Mouse (Mus musculus): ENCODE measurements around the gene Btg2.
A peak's percentile ranks its signal among the peaks of the same experiment; 100 is the strongest.

The Btg2 gene

DNA sequence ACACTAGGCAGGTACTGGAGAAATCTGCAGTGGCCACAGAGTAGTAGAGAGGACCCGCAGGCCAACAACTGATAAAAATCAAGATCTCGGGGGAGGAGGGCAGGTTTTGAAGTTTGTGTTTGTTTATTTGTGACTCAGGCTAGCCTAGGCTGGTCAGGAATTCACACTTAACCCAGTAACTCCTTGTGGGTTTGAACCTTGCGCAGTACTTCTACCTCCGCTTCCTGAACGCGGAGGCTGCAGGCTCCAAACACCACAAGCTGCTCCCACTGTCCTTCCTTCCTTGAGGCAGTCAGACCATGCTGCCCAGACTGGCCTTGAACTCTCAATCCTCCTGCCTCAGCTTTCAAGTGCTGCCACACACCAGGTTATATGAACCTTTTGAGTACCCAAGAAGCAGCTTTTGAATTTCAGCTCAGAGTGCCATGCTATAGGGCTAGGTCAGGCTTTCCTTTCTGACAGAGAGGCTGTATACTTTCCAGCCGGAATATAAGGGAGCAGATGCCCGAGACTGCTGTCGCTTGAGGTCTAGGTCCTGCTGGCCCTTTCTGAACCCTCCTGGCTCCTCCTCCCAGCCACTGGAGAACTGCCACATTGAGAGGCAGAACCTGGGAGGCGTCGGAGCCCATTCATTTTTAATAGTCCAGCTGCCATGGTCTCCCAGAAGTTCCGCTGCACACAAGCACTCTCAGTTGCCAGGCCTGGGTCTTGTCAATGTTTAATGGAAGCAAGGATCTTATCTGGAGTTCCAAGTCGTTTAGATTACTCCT, 19.2 kb upstream of the Btg2 start:
- DNase-seq (ENCODE audit: low spot score): peak; percentile 70

DNA sequence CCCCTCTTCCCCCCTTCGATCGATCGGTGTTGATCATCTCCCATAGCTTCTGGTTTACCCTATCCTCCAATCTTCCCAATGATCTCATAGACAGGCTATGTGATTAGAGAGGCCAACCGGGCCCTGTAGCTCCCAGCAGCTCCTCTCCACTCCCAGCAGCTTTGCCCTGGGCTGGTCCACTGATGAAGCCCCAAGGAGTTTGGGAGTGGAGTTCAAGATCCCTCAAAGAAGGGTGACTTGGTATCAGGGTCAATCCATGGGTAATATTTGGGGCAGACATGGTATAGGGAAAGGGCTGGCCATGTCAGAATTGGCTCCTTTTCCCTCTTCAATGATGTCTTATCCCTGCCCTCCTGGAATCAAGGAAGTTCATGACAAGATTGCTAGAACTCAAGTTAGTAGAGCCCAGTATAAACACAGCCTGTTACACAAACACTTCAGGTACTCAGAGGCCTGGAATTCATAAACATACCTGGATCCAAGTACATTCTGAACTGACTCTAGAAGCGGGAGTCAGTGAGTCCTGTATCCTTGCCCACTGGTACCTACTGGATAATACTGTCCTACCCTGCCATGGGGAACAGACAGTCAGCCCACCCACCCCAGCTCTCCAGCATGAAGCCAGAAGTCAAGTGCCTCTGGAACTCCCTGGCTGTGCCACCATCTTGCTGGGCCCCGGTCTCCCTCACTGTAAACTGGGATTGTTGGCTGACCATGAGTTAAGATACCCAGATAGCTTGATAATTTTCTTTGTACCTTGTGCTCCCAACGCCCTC, 18.3 kb upstream of the Btg2 start:
- DNase-seq (ENCODE audit: low spot score): no peak

DNA sequence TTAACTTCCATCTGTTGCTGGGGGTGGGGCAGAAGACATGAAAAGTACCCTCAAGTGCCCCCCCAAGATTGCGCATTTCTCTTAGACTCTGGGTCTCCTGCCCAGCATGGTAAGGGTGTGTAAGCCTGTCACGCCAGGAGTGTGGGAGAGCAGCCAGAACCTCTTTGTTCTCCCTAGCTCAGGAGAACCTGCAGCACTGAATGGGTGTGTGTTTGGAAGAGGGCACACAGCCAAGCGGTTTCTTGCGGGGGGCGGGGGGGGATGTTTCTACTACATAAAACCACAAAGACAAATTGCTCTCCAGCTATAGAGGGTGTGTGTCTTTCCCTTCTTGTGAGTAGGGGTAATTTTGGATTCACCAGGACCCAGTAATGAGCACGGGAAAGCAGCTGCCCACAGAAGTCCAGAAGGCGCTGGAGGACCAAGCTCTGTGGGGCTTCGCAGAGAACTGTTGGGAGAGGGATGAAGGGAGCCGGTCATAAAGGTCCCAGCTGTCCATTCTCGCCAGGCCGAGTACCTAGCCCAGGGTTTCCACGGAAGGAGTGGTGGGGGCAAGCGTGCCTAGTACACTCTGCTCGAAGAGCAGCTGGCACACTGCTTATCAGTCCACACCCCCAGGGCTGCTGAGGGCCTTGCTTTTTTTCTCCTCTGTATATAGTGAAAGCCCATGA, 17.5 kb upstream of the Btg2 start:
- DNase-seq (ENCODE audit: low spot score): no peak

DNA sequence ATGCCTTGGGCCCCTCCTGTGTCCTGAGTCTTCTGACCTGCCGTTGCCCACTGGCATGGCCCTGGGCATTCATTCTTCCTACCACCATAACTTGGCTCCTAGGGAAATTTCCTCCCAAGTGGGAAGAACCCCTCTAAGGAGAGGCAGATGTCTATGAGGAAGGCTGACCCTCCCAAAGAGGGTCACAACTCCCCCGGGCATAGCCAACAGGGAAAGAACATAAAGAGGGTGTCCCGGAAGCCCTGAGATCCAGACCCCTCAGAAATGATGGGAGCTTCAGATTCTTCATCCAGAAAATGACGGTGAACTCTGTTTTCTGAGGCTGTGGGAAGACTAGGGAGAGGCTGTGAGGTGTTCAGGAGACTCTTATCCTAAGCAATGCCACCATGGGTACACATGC, 16.8 kb upstream of the Btg2 start:
- DNase-seq (ENCODE audit: low spot score): no peak

DNA sequence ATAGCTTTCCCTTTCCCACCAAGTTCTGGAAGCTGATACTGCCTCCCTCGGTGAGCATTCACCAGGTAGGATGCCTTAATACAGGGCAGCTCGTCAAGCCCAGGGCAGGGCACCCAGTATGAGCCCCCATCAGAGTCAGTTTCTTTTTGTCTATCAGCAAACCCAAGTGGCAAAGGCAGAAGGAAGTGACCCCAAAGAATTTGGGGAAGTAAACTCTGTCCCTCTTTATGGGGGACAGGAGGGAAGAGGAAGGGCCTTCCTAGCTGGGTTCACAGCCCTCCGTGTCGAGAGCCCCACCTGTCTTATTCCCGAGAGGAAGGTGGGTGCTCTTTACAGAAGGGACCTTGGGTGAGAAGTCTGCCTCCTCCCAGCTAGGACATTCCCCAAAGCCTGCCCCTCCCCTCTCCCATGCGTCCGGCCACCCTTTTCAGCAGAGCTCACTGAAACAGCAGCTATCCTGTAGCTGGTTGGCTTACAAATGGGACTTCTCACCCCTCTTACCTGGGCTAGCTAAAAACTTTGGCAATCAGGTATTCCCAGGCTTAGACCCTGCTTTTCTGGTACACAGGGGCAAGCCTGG, 16.2 kb upstream of the Btg2 start:
- no peak for DNase-seq (ENCODE audit: low spot score)

DNA sequence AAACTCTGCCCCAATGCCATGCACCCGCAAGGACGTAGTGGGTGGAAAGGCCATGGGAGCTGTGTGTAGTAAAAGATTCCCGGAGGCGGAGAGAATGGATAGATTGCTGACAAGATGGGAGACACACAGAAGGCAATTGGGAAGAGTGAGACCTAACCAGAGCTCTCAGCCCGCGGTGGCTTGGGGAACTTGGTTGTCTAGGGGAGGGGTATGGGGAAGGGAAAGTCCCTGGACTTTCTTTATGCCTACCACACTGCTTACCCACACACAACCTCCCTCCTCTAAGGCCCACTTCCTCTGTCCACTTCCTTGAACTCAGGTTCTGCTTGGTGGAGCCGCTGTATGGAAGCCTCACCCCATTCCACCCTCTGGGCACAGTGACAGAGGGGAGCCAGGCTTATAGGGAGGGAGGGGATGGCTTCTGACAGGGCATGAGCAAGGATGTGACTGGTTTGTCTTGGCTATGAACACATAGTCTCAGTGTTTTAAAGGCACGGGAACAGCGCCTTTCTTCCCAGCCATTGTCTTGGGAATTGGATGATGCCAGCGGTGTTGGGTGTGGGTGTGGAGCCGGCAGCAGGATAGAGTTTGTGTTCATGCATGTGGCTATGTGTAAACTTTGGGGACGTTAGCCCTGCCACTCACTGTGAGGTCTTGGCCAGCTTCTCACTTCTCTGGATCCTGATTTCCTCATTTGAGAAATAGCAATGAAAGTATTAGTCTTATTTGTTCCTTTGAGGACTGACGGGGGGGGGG, 15.0 kb upstream of the Btg2 start:
- peak; percentile 44 for DNase-seq (ENCODE audit: low spot score)

DNA sequence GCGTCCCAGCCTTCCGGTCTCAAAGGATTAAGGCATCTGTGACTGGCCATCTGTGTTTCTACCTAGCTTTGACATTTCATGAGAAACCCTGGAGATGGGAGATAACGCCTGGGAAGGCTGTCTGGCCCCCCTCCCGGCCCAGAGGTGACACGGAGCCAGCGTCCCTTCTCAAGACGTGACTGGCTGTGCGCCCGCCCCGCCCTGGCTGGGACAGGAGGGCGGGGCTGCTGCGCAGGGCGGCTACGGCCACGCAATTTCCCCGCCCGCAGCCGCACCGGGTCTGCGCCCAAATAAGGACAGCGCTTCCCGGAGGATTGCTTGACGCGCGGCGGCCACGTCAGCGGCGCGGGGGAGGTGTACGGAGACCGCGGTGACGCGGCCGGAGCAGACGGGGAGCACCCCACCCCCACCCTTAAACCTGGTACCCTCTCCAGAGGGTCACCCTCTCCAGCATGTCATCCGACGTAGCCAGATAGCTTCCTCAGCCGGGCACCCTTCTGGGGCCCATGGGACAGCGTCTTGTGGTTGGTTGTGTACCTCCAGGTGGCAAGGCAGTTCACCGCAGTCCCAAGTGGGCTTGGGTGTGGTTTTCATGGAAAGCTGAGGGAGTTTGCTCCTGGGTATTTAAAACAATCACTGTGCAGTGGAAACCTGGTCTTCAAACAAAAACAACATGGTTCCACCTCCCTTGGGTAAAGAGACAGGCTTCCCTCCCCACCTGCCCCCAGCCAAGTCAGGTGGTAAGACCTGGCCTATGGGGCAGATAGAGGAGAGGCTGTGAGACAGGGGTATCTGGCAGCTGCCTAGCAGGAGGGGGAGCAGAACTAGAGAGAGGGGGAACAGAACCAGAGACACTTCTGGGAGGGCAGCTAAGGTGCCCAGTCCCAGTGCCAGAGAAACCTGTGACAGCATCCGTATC, 14.2 kb upstream of the Btg2 start:
- peak; percentile 92 for DNase-seq (ENCODE audit: low spot score)

DNA sequence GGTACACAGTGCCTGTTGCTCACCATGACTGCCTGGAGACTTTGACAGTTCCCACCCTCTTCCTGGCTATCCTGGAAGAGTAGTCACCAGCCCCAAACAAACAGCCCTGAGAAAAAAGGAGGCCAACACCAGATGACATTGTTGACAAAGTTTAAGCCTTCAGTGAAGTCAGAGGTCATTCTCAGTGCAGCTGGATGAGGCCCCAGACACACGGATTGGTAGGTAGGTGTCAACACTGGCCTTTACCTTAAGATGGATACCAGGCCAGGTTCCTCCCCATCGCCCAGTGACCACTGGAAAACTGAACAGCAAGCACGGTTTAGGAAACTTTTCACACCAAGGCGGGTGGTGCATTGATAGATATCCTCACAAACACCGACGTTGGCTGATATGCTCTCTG, 13.4 kb upstream of the Btg2 start:
- DNase-seq (ENCODE audit: low spot score): peak; percentile 76

DNA sequence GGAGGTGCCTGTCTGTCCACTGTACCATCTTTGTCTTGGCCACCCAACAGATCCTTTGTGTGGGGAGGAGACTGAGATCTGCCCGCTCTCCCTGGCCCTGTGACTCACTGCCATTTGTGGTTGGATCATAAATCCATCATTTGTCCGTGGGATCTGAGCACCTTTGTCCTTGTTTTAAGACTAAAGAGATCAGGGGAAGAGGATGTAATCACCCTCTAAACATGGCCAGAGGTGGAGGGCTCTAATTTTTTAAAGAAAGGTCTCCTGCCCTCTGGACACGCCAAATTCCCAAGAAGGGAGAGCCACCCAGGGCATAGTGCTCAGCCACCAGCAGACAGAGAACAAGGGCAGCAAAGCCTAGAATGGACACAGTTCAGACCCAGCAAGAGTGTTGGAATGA, 12.9 kb upstream of the Btg2 start:
- DNase-seq (ENCODE audit: low spot score): no peak

DNA sequence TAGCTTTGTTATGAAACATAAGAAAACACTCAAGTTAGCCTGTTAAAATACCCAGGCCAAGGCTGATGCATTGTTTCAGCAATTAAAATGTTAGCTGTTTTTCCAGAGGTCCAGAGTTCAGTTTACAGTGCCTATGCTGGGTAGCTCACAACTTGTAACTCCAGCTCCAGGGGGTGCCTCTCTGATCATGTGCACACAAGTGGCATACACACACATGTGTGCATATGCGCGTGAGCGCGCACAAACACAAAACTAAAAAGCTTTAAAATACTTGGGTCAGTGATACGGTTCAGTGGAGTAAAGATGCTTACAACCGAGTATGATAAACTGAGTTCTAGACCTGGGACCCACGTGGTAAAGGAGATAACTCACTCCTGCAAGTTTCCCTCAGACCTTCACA, 10.2 kb upstream of the Btg2 start:
- no peak for DNase-seq (ENCODE audit: low spot score)

DNA sequence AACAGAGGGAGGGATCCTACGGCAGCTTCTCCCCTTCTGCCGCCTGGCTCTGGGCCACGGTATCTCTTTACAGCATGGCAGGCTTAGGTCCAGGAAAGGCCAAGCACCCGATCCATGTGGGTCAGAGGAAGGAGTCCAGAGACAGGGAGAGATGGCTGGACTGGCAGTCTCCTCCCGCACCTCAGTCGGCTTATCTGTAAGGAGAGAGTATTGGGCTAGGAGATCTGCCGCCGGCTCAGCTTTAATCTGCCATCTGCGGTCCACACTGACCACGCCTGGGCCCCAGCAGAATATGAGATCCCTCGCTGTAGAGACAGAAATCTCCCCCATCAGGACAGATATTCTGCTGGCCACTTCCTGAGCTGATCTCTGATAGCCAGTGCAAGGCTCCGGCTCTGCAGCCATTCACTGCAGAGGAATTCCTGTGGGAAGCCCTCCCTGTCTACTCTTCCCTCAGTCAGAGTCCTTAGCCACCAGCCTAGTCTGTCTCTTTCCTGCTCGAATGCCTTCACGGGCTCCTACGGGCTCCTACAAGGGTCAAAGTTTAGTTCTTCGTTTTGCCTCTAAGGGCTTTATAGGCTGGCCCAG, 8.0 kb upstream of the Btg2 start:
- no peak for DNase-seq (ENCODE audit: low spot score)

DNA sequence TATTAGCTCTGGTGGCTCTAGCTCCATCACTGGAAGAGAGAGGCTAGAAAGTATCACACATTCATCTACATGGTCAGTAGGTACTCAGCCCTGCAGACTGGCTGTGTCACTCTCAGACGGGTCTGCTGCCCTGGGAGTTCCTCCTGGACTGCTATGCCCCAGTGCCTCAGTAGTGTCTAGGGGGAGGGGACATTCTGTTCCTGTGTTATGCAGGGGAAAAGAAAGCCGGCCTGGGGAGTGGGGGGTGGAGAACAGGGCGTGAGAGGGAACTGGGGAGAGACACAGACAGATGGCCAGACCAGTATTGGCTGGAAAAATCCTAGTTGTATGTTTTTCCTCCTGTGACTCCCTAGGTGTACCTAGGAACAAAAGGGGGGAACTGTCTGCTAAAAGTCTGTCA, 7.1 kb upstream of the Btg2 start:
- no peak for DNase-seq (ENCODE audit: low spot score)

DNA sequence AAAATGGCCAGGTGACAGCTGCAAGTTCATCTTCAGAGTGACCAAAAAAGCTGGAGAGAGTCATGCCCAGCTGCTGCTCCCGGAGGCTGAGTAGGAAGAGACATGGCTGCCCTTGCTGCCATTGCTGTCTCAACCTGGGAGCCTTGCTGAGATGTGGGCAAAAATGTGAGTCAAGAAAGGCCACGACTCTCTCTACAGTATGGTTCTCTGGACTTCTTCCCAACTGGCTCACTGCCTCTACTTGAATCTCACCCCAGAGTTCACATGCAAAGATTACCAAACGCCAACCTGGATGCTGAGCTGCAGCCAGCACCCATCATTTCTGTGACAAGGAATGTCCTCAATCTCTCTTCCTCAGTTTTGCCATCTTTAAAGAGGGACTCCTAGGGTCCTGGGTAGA, 5.2 kb upstream of the Btg2 start:
- DNase-seq (ENCODE audit: low spot score): peak; percentile 66

DNA sequence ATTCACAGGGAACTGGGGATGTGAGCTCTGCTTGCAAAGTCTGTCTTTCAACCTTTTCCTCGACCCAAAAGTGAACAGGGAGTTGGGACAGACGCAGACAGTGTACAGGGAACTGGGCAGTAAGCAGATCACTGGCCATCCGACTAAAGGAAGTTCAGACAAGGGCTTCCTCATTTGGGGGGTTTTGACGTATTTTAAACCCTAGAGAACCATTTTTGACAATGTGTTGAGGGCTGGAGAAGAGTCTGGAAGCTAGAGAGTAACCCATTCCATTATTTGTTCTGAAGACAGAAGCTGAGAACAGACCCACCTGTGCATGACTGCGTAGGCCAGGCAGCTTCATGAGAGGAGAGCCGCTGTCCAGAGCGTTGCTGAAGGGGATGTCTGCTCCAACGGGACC, 4.8 kb upstream of the Btg2 start:
- no peak for DNase-seq (ENCODE audit: low spot score)

DNA sequence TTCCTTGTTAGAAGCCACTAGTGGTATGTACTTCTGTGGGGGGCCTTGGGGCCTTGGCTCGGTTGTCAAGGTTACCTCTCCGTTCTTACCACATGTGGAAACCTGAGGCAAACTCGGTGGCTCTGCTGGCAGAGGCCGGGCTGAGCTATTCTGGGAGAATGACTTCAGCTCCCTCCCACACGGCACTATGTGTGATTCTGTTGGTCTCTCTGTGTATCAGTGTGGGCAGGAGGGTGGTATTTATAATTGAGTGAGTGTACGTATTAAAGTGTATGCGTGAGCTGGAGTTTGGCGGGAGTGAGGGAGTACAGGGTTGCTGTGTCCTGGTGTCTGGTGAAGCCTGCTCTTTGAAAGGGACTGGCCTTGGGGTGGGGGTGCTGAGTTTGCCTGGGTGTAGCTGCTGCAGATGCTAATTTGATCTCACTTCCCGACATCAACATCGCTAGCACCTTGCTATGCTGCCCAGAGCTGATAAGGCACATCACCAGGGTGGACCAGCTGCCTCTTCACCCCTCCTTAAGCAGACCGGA, 4.1 kb upstream of the Btg2 start:
- no peak for DNase-seq (ENCODE audit: low spot score)

DNA sequence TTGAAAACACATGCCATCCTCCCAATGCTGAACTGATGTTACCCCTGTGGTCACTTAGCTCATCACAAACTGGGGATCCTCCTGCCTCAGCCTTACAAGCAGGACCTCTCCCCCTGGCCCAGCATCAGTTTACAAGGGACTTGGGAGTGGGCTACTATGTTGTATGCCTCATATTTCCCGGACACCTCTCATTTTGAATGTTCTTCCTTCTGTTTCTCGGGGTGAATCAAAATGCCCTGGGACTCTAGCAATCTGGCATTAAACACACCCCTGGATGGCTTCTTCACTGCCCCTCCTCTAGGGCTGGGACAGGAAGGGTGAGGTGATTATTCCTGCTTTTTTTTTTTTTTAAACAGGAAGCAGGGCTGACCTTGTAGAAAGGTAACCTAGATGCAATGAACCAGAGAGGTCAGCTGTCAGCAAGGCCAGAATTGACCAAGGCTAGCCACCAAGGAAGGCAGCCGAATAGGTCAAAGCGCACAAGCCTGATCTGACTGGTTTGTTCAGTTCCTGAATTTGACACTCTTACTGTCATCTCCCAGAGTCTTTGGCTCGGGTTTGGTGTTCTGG, 2.0 kb upstream of the Btg2 start:
- no peak for DNase-seq (ENCODE audit: low spot score)

DNA sequence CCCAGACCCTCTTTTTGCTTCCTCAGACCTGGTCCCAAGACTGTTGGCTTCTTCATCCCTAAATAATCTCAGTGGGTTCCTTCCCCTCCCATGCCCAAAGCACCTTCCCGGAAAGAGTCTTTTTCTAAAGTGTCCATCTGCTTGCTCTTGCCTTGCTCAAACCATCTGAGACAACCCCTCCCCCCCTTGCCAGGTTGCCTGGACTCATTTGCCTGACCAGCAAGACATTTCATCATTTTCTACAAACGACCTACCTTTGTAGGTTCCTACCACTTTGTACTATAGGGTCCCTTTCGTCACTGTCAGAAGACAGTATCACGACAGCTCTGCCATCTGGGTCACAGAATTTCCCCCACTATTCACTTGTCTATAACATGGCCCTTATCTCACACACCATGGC, 1.5 kb upstream of the Btg2 start:
- DNase-seq (ENCODE audit: low spot score): no peak

DNA sequence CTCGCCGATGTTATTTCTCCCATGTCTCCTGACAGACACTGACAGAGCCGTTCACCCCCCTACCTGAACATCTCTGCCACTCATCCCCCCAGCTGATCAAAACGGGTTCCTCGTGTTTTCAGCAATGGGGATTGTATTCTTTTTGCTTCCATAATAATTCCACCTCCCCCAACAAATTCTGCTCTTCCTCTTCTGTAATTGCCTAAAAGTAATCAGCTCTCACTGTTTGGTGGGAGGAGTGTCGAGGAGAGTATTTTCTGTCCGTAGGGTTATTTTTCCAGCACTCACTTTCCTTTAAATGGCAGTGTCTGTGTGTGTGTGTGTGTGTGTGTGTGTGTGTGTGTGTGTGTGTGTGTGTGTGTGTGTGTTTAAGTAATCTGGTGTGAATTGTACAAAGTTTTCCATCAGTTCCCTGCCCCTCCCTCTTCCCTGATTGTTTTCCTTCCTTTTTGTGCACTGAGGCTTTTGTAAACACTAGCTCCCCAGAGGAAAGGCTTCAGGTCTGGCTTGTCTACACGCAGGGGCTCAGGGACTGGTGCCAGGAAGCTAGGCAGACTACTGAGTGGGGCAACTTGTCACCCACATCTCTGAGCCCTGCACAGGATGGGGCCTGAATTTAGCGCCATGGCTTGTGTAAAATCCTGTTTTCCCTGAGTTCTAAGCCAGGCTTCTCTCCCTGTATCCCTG, 700 bp upstream of the Btg2 start:
- DNase-seq (ENCODE audit: low spot score): peak; percentile 50

DNA sequence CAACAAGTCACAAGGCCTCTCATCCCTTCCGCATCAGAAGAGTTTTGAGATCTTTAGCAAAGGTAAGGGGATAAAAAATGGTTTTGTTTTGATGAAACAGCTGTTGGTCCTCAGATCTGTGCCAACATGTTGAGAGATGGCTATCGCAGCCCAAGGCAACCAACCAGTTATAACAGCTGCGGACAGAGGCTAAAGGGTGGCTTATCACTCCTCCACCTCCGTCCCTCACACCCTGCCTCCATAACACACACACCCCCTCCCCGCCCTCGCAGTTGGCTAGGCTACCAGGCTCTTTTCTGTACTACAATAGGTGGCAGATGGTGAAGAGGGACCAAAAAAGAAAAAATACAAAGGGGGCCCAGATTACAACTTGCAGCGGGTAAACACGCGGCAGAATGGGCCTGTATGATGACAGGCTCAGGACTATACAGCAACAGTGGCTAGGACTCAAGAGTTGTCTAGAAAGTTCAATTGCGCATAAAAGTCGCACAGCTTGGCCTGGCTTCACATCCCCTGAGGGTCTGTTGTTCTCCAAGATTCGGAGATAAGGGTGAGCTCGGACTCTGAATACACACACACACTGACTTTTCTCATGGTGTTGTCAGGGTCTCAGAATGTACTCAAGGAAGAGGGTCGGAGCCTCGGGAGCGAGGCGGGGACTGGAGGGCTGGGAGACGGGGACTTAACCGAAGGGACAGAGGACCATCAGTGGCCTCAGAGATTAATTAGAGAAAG, 692 bp downstream of the Btg2 start:
- peak; percentile 51 for DNase-seq (ENCODE audit: low spot score)
